Mouse (Mus musculus): ENCODE measurements at regions not wholly inside any gene's neighbourhood (a gene's known extent, or its start where the extent isn't known, plus 50 kb on each side); places are given as distances from the start of the nearest gene placed in this dataset.

DNA sequence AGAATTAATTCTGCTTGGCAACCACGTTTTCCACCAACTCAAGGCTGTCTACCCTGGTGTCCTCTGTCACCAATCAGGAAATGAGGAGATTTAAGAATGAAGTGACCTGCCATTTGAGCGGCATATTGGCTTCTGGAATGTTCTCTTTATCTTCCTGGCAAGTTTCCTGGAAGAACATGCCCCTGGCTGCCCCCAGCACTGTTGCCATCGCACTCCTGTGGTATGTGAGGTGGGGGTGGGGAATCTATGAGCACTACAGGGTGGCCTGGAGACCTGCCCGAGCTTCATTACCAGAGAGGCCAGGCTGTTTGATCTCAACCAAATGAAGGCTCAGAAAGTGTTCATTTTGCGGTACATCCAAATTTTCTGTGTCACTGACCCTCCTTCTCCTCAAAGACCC, 243.8 kb upstream of the Il12b start:
- H3K27me3 ChIP-seq (replicated peaks; ENCODE audit: control insufficient read depth, insufficient read depth, low read length): no peaks in the 10 kb centered on the region
- TF ChIP-seq CTCF (conservative IDR thresholded peaks at IDR 0.05; ENCODE audit: insufficient read depth, insufficient read length, low read depth, low read length) (no peak), POLR2A (IDR thresholded peaks at IDR 0.05; ENCODE audit: low read depth, low read length) (no peak)
- H3K27ac ChIP-seq (ENCODE audit: insufficient read depth, low read depth, low read length): peak overlapping the region; percentile 56
- DNase-seq: peak; percentile 57
- H3K36me3 ChIP-seq (ENCODE audit: control insufficient read depth, insufficient read depth, low read length): no peaks in the 10 kb centered on the region
- H3K4me3 ChIP-seq (ENCODE audit: insufficient read depth, low read depth, low read length): no peak overlapping the region
- peaks cover 12% of the 10 kb centered on the region; the same call in 1 of the 2 replicates for H3K4me1 ChIP-seq (ENCODE audit: control insufficient read depth, insufficient read depth, low read length)
- 36% methylated on average over 5 of the region's 5 CpGs for WGBS

DNA sequence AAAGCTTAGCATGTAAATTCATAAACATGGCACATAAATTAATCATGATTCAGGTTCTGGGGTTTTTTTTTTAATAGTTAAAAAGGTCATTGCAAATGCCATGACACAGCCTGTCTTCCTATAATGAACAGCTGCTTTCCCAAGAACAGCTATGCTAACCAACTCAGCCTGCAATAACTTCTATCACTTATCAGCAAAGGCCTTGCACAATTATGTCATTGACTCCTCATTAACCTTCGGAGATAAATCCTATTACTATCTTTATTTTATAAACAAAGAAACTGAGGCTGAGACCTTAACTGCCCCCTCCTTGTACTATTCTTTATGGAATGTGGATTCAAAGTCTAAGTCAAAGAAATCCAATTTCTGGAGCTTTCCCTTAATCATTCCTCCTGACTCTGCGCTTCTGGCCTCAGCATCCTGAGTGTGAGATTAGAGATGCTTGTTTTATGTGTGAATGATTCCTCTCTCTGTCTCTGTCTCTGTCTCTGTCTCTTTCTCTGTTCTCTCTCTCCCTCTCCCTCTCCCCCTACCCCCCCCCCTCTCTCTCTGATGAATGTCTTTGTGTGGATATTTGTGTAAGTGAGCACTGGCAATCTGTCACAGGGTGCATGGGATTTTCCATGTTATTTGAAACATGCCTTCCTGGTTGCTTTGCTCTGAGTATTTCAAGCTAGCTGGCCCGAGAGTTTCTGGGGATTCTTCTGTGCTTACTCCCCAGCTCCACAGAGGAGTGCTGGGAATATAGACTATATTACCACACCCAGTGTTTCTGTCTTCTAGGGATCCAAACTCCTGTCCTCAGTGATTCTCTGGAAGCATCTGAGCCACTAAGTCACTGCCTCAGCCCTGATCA, 243.1 kb upstream of the Il12b start:
- WGBS: 81% methylated on average over 3 of the region's 3 CpGs
- H3K4me1 ChIP-seq (ENCODE audit: control insufficient read depth, insufficient read depth, low read length): peaks cover 12% of the 10 kb centered on the region; the same call in 1 of the 2 replicates
- no peaks in the 10 kb centered on the region for H3K36me3 ChIP-seq (ENCODE audit: control insufficient read depth, insufficient read depth, low read length)
- TF ChIP-seq POLR2A (IDR thresholded peaks at IDR 0.05; ENCODE audit: low read depth, low read length): no peak
- no peak for TF ChIP-seq CTCF (conservative IDR thresholded peaks at IDR 0.05; ENCODE audit: insufficient read depth, insufficient read length, low read depth, low read length)
- DNase-seq: peak; percentile 55
- H3K4me3 ChIP-seq (ENCODE audit: insufficient read depth, low read depth, low read length): no peak overlapping the region
- peak overlapping the region; percentile 56 for H3K27ac ChIP-seq (ENCODE audit: insufficient read depth, low read depth, low read length)
- H3K27me3 ChIP-seq (replicated peaks; ENCODE audit: control insufficient read depth, insufficient read depth, low read length): no peaks in the 10 kb centered on the region

DNA sequence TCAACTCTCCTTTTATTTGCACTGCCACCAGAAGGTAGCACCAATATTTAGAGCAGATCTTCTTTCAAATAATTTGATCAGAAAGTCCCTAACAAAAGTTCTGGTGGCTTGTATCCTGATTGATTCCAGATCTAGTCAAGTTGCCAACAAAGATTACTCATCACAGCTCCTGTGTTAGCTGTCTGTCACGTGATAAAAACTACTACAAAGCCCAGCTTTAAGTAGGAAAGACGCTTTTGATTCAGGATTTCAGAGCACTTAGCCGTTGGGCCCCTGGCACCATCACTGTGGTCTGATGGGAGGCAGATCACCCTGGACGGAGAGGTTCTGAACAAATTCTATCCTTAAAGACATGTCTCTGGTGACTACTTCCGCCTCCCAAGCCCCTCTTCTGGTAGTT, 241.6 kb upstream of the Il12b start:
- 87% methylated on average over 5 of the region's 5 CpGs for WGBS
- Histone ChIP-seq H3K4me3 (ENCODE audit: insufficient read depth, low read depth, low read length) (no peak overlapping the region), H3K27me3 (replicated peaks; ENCODE audit: control insufficient read depth, insufficient read depth, low read length) (no peaks in the 10 kb centered on the region), H3K36me3 (ENCODE audit: control insufficient read depth, insufficient read depth, low read length) (no peaks in the 10 kb centered on the region), H3K27ac (ENCODE audit: insufficient read depth, low read depth, low read length) (no peak overlapping the region), H3K4me1 (ENCODE audit: control insufficient read depth, insufficient read depth, low read length) (peaks cover 12% of the 10 kb centered on the region; the same call in 1 of the 2 replicates)
- DNase-seq: no peak
- TF ChIP-seq POLR2A (IDR thresholded peaks at IDR 0.05; ENCODE audit: low read depth, low read length) (no peak), CTCF (conservative IDR thresholded peaks at IDR 0.05; ENCODE audit: insufficient read depth, insufficient read length, low read depth, low read length) (no peak)

DNA sequence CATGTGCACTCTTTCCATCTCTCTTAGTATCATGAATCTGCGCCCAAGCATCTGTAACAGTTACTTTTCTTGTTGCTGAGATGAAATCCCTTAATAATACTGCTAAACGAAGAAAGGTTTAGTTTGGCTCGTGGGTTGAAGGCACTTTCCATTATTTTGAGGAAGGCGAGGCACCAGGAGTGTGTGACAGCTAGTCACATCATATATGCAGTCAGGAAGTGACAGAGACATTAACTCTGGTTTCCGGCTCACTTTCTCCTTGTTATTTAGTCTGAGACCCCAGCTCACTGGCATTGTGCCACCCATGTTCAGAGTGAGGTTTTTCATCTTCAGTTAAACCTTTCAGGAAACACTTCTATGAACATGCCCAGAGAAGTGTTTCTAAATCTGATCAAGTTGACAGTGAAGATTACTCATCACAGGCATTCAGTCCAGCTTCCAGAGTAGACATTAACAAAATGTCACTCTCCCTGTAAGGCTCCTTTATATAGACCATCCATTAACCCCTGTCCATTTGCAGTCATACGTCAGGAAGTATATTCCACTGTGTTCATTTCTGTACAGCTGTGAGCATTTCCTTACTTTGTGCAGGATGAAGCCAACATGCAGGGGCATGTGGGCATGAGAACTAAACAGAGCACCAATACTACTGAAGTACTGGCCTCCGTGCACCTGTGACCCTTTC, 238.0 kb upstream of the Il12b start:
- Histone ChIP-seq H3K27me3 (replicated peaks; ENCODE audit: control insufficient read depth, insufficient read depth, low read length) (no peaks in the 10 kb centered on the region), H3K4me3 (ENCODE audit: insufficient read depth, low read depth, low read length) (no peak overlapping the region), H3K36me3 (ENCODE audit: control insufficient read depth, insufficient read depth, low read length) (no peaks in the 10 kb centered on the region), H3K27ac (ENCODE audit: insufficient read depth, low read depth, low read length) (no peak overlapping the region), H3K4me1 (ENCODE audit: control insufficient read depth, insufficient read depth, low read length) (peaks cover 5% of the 10 kb centered on the region; the same call in 1 of the 2 replicates)
- WGBS: 78% methylated on average over 7 of the region's 7 CpGs
- DNase-seq: no peak
- TF ChIP-seq POLR2A (IDR thresholded peaks at IDR 0.05; ENCODE audit: low read depth, low read length) (no peak), CTCF (conservative IDR thresholded peaks at IDR 0.05; ENCODE audit: insufficient read depth, insufficient read length, low read depth, low read length) (no peak)

DNA sequence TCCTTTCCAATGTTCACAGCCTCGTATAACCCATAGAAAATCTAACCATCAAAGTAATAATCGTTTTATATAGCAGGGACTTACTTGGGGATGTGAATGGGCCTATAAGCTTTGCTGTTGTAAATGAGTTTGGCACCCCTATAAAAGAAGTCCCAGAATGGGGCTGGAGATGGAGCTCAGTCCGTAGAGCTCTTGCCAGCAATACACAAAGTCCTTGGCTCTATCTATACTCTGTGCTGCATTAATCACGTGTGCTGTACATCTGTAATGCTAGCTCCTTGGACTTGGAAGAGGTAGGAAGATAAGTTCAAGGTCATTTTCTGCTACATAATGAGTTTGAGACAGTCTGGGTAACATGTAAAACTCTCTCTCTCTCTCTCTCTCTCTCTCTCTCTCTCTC, 236.8 kb upstream of the Il12b start:
- DNase-seq: no peak
- Histone ChIP-seq H3K27me3 (replicated peaks; ENCODE audit: control insufficient read depth, insufficient read depth, low read length) (no peaks in the 10 kb centered on the region), H3K4me1 (ENCODE audit: control insufficient read depth, insufficient read depth, low read length) (no peaks in the 10 kb centered on the region), H3K36me3 (ENCODE audit: control insufficient read depth, insufficient read depth, low read length) (no peaks in the 10 kb centered on the region), H3K4me3 (ENCODE audit: insufficient read depth, low read depth, low read length) (no peak overlapping the region), H3K27ac (ENCODE audit: insufficient read depth, low read depth, low read length) (no peak overlapping the region)
- 75% methylated on average over 4 of the region's 4 CpGs for WGBS
- no peak for TF ChIP-seq CTCF (conservative IDR thresholded peaks at IDR 0.05; ENCODE audit: insufficient read depth, insufficient read length, low read depth, low read length)
- TF ChIP-seq POLR2A (IDR thresholded peaks at IDR 0.05; ENCODE audit: low read depth, low read length): no peak

DNA sequence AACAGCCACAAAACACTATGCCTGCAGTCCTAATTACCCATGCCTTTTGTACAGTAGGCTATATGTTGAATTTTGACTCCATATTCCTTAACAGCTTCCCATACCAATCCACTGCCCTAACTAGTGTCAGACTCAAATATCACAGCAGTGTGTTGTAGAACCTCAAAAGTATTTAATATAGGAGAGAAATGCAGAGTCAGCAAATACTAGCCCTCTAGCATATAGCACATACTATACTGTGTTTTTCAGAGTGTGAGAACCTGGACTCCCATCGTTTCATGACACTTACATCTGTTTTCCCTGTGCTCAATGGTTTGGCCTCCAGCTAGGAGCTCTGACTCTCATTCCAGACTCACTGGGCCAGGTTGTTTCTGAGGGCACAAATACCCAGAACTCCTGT, 236.1 kb upstream of the Il12b start:
- H3K27me3 ChIP-seq (replicated peaks; ENCODE audit: control insufficient read depth, insufficient read depth, low read length): no peaks in the 10 kb centered on the region
- H3K27ac ChIP-seq (ENCODE audit: insufficient read depth, low read depth, low read length): no peak overlapping the region

DNA sequence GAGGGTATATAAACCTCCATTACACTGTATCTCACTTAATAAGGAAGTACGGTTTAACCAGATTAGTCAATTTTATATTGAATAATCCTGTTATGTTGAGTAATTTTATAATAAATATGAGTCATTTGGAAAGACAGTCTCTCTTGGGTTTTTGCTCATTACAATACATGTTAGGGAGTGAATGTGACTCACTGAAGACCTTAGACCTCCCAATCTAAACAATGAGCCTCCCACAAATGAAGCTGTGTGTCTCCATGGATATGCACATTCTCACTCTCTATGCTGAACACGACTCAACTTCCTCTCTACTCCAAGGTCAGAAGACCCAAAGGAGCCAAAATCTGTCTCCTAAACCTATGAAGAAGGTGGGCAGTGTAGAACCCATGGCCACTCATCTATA, 235.7 kb upstream of the Il12b start:
- Histone ChIP-seq H3K36me3 (ENCODE audit: control insufficient read depth, insufficient read depth, low read length) (no peaks in the 10 kb centered on the region), H3K27ac (ENCODE audit: insufficient read depth, low read depth, low read length) (no peak overlapping the region), H3K4me3 (ENCODE audit: insufficient read depth, low read depth, low read length) (no peak overlapping the region), H3K27me3 (replicated peaks; ENCODE audit: control insufficient read depth, insufficient read depth, low read length) (no peaks in the 10 kb centered on the region), H3K4me1 (ENCODE audit: control insufficient read depth, insufficient read depth, low read length) (no peaks in the 10 kb centered on the region)
- no peak for TF ChIP-seq CTCF (conservative IDR thresholded peaks at IDR 0.05; ENCODE audit: insufficient read depth, insufficient read length, low read depth, low read length)
- no peak for TF ChIP-seq POLR2A (IDR thresholded peaks at IDR 0.05; ENCODE audit: low read depth, low read length)
- DNase-seq: no peak
- WGBS: 68% methylated on average over 2 of the region's 2 CpGs

More for the DNA sequence above, 236.1 kb upstream of the Il12b start:
- no peak for TF ChIP-seq POLR2A (IDR thresholded peaks at IDR 0.05; ENCODE audit: low read depth, low read length)
- TF ChIP-seq CTCF (conservative IDR thresholded peaks at IDR 0.05; ENCODE audit: insufficient read depth, insufficient read length, low read depth, low read length): no peak
- 80% methylated on average over 1 of the region's 1 CpGs for WGBS
- Histone ChIP-seq H3K4me3 (ENCODE audit: insufficient read depth, low read depth, low read length) (no peak overlapping the region), H3K36me3 (ENCODE audit: control insufficient read depth, insufficient read depth, low read length) (no peaks in the 10 kb centered on the region), H3K4me1 (ENCODE audit: control insufficient read depth, insufficient read depth, low read length) (no peaks in the 10 kb centered on the region)
- no peak for DNase-seq
